Mouse (Mus musculus): ENCODE results near the gene Tmem127.

DNA sequence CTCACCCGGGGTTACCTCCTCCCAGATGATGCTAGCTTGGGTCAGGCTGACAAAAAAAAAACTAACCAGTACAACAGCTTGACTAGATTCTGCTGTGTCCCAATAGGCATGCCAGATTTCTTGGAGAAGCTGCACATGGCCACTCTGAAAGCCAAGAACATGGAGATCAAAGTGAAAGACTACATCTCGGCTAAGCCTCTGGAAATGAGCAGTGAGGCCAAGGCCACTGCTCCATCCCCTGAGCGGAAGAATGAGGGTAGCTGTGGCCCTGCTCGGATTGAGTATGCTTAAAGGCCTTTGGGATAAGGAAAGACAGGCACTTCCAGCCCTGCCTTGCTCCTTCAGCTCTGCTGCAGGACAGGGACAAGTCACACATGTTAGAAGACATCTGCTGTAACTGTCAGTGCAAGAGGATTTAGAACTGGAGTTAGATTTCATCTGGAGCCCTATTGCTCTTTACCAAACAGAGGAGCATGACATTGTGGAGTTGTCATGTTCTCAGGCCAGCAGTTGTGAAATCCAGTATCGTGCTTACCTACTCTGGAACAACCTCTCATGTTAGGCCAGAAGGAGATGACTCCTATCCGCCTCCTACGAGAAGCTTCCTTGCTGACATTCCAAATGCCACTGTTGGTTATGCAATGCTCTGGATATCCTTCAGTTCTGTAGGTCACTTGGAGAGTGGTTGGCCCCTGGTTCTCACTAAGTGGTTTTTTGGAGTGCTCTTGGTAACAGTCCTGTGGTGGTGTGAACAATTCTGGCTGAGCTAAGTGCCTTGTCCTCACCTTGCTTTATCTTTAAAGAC is 49.5 kb downstream of the Tmem127 start:
- TF ChIP-seq GATA1 (IDR thresholded peaks at IDR 0.05; ENCODE audit: low read length) (no peak), TAL1 (IDR thresholded peaks at IDR 0.05; ENCODE audit: low read length) (no peak)
